Mouse (Mus musculus) neural tube, embryonic 14.5 days (tissue): ENCODE measurements around the gene Vcan. TPM values are rescaled to one million over a fixed set of nuclear protein-coding genes. Genes with fewer than 3 reads are reported as not detected.

ENCODE experiments used
- ATAC-seq: fragments of 200-750 bp; cut with Nextera tagmentation; 2 replicates; pipeline ENCODE4 v1.8.0; 2017; ENCODE audit warnings: low read depth, mild to moderate bottlenecking, moderate TSS enrichment, moderate library complexity
- H3K27ac ChIP-seq: fragments of 300-500 bp; sonication (generic); 2 replicates; pipeline ENCODE4 v1.5.1; 2014; ENCODE audit warnings: low read depth, mild to moderate bottlenecking, control low read depth, low read length, moderate library complexity, mixed read lengths
- H3K27me3 ChIP-seq: fragments of 300-500 bp; sonication (generic); 2 replicates; pipeline ENCODE4 v1.6.1; 2014; ENCODE audit warnings: low read length; ENCODE audit not compliant: control insufficient read depth, insufficient read depth
- H3K36me3 ChIP-seq: fragments of 300-500 bp; sonication (generic); 2 replicates; pipeline ENCODE4 v1.6.1; 2014; ENCODE audit warnings: low read length, mixed read lengths; ENCODE audit not compliant: control insufficient read depth, insufficient read depth
- H3K4me1 ChIP-seq: fragments of 300-500 bp; sonication (generic); 2 replicates; pipeline ENCODE4 v1.6.1; 2014; ENCODE audit warnings: low read length; ENCODE audit not compliant: control insufficient read depth, insufficient read depth
- H3K4me2 ChIP-seq: fragments of 300-500 bp; sonication (generic); 2 replicates; pipeline ENCODE4 v1.6.1; 2014; ENCODE audit warnings: mild to moderate bottlenecking, low read depth, low read length, control low read depth
- H3K4me3 ChIP-seq: fragments of 300-500 bp; sonication (generic); 2 replicates; pipeline ENCODE4 v1.5.1; 2014; ENCODE audit warnings: low read depth, low read length, control low read depth, mixed read lengths
- H3K9ac ChIP-seq: fragments of 300-500 bp; sonication (generic); replicated peaks from 2 replicates; pipeline ENCODE4 v1.6.1; 2014; ENCODE audit warnings: low read depth, mild to moderate bottlenecking, control low read depth, low read length, mixed read lengths
- H3K9me3 ChIP-seq: fragments of 300-500 bp; sonication (generic); 2 replicates; pipeline ENCODE4 v1.6.1; 2016; ENCODE audit warnings: low read length; ENCODE audit not compliant: control insufficient read depth
- WGBS: fragments of 180-500 bp; shearing (Covaris S2); extraction: QIAGEN DNeasy Blood & Tissue Kit; methylation state at CpG from one replicate; pipeline ENCODE4 v1.1.7; 2014; 5-methylcytosine and 5-hydroxymethylcytosine counted together
- polyA plus RNA-seq: library from polyadenylated mRNA; unstranded; fragments of >200 nt; fragmentation: Nextera tagmentation; extraction: Ambion mirVana; gene quantifications from 2 replicates; pipeline ENCODE4 v1.2.1, GENCODE M21; 2014

The Vcan gene
- polyA plus RNA-seq, result 17.9 and 19.8 TPM in 2 replicates

DNA sequence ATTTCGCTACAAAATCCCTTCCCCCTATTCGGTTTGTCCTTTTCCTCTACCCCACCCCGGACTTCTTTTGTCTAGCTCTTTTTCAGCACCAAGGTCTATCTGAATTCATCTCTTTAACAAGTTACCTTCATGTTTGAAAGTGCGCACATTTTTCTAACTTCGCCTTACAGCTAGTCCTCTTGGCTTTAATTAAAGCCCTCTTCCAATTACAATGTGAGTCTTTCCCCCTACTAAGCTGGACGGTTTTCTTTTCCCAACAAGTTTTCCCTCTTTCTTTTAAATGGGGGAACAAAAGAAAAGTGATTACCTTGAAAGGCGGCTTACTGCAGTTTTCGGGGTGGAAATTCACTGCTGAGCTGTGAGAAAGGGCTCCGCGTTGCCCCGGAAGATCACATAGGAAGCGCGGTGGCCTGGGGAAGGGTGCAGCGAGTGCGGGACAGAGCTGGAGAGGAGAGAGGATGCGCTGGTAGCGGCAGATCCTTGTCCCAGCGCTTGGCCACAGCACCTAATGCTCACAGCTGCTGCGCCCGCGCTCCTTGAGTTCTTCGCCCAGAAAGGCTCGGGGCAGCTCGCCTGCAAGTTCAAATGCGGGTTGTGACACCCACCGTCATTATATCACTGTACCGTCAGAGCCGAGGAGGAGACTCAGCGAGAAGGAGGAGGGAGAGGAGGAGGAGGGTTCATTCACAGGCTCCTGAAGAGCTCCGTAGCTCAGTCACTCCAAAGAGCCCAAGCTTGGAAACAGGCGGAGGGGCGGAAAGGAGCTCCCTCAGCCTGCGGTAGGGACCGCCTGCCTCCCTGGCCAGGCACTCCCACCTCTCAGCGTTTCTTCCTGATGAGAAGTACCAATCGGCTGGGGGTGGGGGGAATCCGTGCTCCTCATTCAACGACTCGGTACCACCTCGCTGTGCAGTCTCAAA, at the start of gene Vcan:
Gene Vcan, minus strand, starts transcription at position 744 of the 920 bp plus-strand sequence.
- Histone ChIP-seq H3K4me2 (peak within 1 kb of the TSS; percentile 93), H3K27ac (peak within 1 kb of the TSS; percentile 63; the same call in 1 of the 2 replicates), H3K27me3 (peaks cover 4% of the 10 kb centered on the region; the same call in 1 of the 2 replicates), H3K36me3 (no peaks in the 10 kb centered on the region), H3K4me1 (peaks cover 7% of the 10 kb centered on the region; the same call in 1 of the 2 replicates), H3K9me3 (no peaks in the 10 kb centered on the region), H3K9ac (peak within 1 kb of the TSS; percentile 44), H3K4me3 (peak within 1 kb of the TSS; percentile 49)
- WGBS, result under 1% methylated on average over 40 of the region's 40 CpGs
- ATAC-seq, result peak; percentile 50

DNA sequence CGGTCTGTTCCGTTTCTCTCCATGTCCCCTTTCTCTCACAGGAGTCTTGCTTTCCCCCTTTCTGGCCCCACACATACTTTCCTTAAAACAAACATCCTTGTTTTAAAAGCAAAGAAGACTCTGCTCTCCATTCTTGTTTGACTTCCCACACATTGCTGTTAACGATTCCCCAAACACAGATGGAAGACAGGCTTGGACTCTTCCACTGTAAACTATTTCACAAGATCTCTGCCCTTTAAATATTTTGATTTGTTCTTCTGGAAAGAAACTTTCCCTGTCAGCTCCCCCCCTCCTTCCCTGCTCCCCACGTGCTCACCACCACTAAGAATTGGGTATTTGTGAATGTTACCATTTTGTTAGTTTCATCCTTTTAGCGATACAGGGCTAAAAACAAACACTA, 49.2 kb upstream of the Vcan start:
- Histone ChIP-seq H3K4me1 (no peaks in the 10 kb centered on the region), H3K36me3 (no peaks in the 10 kb centered on the region), H3K9me3 (no peaks in the 10 kb centered on the region), H3K4me3 (no peak overlapping the region), H3K9ac (no peak overlapping the region), H3K27me3 (no peaks in the 10 kb centered on the region), H3K4me2 (no peak overlapping the region), H3K27ac (no peak overlapping the region)
- ATAC-seq, result no peak
- 70% methylated on average over 5 of the region's 5 CpGs for WGBS

DNA sequence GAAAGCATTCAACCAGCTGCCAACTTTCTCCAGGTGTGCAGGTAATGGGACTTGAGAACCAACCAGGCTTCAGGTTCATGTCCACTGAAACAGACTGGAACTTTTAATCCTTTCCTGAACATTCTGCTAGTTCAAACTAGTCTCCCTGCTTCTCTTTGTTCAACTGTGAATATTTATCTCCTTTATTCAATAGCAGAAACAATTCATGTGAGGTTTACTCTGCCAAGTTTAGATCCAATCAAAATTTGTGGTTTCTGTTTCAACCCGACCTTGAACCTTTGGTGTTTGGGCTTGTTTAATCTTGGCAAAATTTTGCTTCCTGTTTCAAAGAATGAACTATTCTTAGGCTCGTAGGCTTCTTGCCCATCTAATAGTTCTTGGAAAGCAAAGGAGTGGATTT, 40.6 kb upstream of the Vcan start:
- H3K27ac ChIP-seq, result no peak overlapping the region
- no peaks in the 10 kb centered on the region for H3K36me3 ChIP-seq
- no peaks in the 10 kb centered on the region for H3K9me3 ChIP-seq
- H3K27me3 ChIP-seq, result no peaks in the 10 kb centered on the region
- 69% methylated on average over 2 of the region's 2 CpGs for WGBS
- H3K4me1 ChIP-seq, result no peaks in the 10 kb centered on the region
- no peak overlapping the region for H3K9ac ChIP-seq
- ATAC-seq, result no peak
- H3K4me3 ChIP-seq, result no peak overlapping the region
- H3K4me2 ChIP-seq, result no peak overlapping the region

DNA sequence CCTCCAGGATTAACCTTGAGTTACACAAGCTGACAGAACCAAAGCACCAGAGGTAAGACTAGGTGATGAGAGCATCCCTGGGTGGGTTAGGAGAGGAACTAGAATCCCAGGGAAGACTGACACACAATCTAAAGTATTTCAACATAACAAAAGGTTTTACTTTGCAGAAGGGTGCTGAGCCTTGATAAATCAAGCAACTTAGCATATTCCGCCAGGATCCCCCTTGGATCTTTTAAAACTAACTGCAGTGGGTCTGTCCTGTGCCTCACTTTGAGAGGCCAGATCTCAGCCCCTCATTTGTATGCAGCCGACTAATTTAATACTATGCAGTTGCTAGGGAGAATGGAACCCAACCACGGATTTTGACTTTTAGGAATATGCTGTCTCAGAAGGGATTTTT, 38.0 kb upstream of the Vcan start:
- 48% methylated on average over 3 of the region's 3 CpGs for WGBS
- Histone ChIP-seq H3K9ac (no peak overlapping the region), H3K27ac (no peak overlapping the region), H3K4me3 (no peak overlapping the region), H3K27me3 (no peaks in the 10 kb centered on the region), H3K4me1 (no peaks in the 10 kb centered on the region), H3K9me3 (no peaks in the 10 kb centered on the region), H3K36me3 (no peaks in the 10 kb centered on the region), H3K4me2 (no peak overlapping the region)
- ATAC-seq, result no peak

DNA sequence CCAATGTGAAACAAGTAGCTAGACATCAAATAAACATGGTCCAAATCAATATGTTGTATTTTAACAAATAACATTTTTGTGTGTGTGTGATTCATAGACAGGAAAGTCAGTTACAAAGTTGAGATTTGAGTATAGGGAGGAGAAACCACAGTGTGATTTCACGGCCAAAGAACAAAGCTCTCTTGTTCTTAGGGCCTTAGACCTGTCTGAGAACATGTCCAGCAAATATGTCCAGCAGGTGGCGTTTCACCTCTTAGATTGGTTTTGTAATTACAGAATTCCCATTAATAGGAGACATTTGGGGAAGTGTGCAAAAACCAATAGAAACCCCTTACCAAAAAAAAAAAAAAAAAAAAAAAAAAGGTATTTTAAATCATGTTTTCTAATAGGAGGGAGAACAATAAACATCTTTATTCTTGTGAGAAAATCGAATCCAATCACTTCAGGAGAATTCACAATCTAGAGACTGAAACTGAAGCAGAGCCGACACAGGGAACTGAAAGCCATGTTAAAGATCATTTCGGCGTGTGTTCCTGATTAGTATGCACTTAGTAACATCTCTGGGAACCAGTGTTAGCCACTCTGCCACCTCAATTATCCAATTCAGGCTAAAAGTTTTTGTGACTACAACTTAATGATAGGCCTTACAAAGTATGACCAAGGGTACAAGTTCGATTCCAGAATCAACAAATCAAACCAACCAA, 37.1 kb upstream of the Vcan start:
- no peak for ATAC-seq
- Histone ChIP-seq H3K36me3 (no peaks in the 10 kb centered on the region), H3K4me3 (no peak overlapping the region), H3K4me1 (no peaks in the 10 kb centered on the region), H3K4me2 (no peak overlapping the region), H3K9me3 (no peaks in the 10 kb centered on the region), H3K9ac (no peak overlapping the region), H3K27me3 (no peaks in the 10 kb centered on the region), H3K27ac (no peak overlapping the region)
- WGBS, result 64% methylated on average over 7 of the region's 7 CpGs

DNA sequence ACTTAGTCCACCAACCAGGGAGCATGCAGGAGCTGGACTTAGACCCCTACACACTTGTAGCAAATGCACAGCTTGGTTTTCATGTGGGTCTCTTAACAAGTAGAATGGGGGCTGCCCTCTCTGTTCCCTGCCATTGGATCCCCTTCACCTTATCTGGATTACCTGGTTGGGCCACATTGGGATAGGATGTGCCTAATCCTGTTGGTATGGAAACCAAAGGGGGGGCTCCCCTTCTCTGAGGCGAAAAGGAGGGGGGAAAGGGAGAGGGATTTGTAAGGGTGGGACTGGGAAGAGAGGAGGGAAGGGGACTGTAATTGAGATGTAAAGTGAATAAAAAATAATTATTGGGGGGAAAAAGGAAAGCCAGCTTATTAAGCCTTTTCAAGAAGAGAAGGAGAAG, 35.5 kb upstream of the Vcan start:
- H3K36me3 ChIP-seq, result no peaks in the 10 kb centered on the region
- no peaks in the 10 kb centered on the region for H3K4me1 ChIP-seq
- 78% methylated on average over 1 of the region's 1 CpGs for whole genome bisulfite sequencing
- H3K27me3 ChIP-seq, result no peaks in the 10 kb centered on the region
- no peak overlapping the region for H3K9ac ChIP-seq
- no peak overlapping the region for H3K4me3 ChIP-seq
- H3K4me2 ChIP-seq, result no peak overlapping the region
- no peak for ATAC-seq
- H3K27ac ChIP-seq, result no peak overlapping the region
- H3K9me3 ChIP-seq, result no peaks in the 10 kb centered on the region

DNA sequence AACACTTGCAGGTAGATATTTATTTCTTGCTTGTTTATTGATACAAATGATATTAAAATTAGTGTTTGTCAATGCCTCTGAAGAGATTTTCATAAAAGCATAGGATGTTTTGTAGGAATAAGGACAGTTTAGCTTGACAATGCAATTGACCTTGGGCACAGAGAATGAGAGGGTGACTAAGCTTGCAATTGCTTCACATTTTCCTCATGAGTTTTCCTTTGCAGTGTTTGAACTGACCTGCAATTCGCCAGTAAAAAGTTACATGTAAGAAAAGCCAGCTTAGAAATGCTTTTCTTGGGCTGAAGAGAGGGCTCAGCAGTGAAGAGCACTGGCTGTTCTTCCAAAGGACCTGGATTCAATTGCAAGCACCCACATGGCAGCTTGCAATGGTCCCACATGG, 34.8 kb upstream of the Vcan start:
- Histone ChIP-seq H3K9ac (no peak overlapping the region), H3K27me3 (no peaks in the 10 kb centered on the region), H3K4me2 (no peak overlapping the region), H3K4me1 (no peaks in the 10 kb centered on the region), H3K4me3 (no peak overlapping the region), H3K27ac (no peak overlapping the region), H3K36me3 (no peaks in the 10 kb centered on the region), H3K9me3 (no peaks in the 10 kb centered on the region)
- 94% methylated on average over 1 of the region's 1 CpGs for WGBS
- ATAC-seq, result no peak

DNA sequence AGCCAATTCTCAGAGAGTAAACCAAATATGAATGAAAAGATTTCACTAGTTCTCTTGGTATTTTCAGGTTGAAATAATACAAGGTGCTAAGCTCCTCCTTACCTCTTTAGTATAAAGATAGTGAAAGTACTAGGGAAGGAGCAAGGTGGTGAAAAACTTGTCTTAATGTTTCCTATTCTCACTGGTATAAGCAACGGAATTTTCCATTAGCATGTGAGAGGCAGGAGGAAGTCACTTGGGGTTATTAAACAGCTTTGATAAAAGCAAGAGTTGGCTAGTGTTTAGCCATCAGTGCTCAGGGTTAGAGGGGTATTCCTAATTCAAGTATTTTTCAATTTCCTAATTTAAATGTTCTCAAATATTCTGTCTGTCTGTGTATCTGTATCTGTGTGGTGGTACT, 24.2 kb upstream of the Vcan start:
- ATAC-seq, result no peak
- Histone ChIP-seq H3K9ac (no peak overlapping the region), H3K4me1 (no peaks in the 10 kb centered on the region), H3K27ac (no peak overlapping the region), H3K4me3 (no peak overlapping the region), H3K4me2 (no peak overlapping the region), H3K27me3 (no peaks in the 10 kb centered on the region), H3K9me3 (no peaks in the 10 kb centered on the region), H3K36me3 (no peaks in the 10 kb centered on the region)
- 78% methylated on average over 1 of the region's 1 CpGs for WGBS

DNA sequence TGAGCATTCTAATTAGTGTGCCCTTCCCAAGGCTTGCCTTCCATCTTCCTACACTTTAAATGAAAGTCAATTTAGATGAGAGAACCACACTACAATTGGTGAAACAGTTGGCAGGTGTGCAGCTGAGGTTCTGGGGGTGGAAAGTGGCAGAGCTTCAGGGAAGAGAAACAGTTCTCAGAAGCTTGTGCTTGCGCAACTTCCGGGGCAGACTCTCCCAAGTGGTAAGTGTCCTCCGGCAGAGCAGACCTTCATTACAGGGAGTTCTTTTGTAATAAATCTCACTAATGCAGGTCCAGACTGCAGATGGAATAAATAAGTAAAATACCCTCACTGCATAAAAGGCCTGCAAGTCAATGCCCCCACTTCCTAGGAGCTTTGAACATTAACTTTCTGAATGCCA, 23.7 kb upstream of the Vcan start:
- H3K36me3 ChIP-seq, result no peaks in the 10 kb centered on the region
- no peak for ATAC-seq
- no peak overlapping the region for H3K27ac ChIP-seq
- H3K9ac ChIP-seq, result no peak overlapping the region
- 88% methylated on average over 3 of the region's 3 CpGs for WGBS
- no peak overlapping the region for H3K4me2 ChIP-seq
- no peaks in the 10 kb centered on the region for H3K27me3 ChIP-seq
- no peak overlapping the region for H3K4me3 ChIP-seq
- H3K4me1 ChIP-seq, result no peaks in the 10 kb centered on the region
- H3K9me3 ChIP-seq, result no peaks in the 10 kb centered on the region
